Mouse (Mus musculus) layer of hippocampus, adult 11-12 months (tissue): ENCODE results near the gene Atp6v0d1.
"Not testable (repeated sequence)": the region's sequence is repeated elsewhere in the genome, so short reads cannot be mapped to it uniquely, and the experiment has no call there.

Source experiments
- DNase-seq: peaks from one replicate; pipeline ENCODE4 v3.0.0; 2022; ENCODE audit warnings: low spot score

The Atp6v0d1 gene

DNA sequence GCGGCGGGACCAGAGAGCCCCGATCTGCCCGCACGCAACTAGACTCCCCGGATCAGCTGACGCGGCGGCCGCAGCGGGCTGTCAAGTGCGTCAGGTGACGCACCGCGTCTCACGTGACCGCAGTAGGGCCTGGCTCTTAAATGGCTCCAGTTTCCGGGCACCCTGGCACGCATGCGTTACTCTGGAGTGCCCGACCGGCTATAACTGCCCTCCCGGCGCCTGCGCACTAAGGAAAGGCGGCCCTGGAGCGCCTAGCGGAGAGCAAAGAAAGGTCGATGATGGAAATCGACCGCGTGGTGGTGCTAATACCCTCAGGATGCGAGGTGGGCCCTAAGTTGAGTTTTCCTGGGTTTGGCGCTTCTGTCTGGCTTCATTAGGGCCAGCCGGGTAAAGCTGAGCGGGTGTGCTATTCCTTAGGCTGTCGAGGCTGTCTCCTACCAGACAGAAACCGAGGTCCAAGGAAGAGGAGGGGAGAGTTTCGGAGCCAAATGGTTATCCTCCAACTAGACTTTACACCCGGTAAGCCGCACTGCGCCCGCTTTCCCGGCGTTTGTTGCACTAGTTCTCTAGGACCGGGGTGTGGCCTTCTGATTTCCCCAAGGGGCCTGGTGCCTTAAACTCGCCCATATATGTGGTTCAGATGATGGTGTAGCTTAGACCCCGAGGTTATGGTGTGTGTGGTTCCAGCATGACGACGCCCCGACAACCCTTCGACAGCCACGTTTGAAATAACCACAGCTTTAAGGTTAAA lies at the start of gene Atp6v0d1:
Atp6v0d1 (minus strand) TSS at position 96 of the 751 bp plus-strand sequence.
- DNase-seq = peak; percentile 100

DNA sequence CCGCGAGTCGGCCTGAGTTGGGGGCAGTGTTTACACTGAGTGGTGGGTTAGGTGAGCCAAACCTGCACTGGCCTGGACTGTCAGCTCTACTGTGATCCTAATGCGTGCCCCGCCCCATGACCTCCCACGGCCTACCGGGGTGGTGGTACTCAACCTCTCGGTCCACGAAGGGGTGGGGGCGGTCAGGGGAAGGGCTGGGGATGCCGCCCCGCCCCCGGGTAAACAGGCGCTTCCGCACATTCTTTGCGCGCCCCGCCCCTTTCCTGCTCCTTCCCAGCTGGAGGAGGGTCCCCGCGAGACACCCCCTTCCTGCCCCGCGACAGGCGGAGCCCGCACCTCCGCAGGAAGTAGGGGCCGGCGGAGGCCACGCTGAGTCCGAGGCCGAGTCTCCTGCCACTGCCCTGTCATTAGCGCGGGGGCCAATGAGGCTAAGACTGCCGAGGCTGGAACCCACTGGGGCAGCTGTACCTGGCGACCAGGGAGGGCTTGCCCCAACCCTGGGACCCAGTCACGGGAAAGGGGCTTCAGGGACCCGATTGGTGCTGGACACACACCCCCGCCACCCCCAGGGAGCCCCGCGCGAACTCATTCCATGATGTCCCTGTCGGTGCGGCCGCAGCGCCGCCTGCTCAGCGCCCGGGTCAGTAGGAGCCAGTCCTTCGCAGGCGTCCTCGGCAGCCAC lies 48.1 kb upstream of the Atp6v0d1 start:
- DNase-seq = peak; percentile 24

DNA sequence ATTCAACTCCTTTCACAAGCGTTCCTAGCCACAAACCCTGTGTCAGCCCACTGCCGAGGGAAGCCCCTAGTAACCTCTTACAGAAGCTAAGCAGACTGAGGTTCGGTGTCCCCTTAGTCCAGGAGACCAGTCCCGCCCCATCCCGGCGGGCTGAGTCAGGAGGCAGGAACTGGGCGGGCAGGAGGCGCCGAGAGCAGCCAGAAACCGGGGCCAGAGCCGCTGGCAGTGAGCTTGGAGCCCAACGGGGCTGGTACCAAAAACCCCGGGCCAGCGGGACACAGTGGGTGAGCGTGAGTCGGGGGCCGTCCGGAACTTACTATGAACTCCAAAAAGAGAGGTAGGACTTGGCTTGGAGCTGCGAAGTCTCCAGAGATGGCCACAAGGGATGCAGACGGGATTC lies 47.2 kb upstream of the Atp6v0d1 start:
- peak; percentile 30 for DNase-seq

DNA sequence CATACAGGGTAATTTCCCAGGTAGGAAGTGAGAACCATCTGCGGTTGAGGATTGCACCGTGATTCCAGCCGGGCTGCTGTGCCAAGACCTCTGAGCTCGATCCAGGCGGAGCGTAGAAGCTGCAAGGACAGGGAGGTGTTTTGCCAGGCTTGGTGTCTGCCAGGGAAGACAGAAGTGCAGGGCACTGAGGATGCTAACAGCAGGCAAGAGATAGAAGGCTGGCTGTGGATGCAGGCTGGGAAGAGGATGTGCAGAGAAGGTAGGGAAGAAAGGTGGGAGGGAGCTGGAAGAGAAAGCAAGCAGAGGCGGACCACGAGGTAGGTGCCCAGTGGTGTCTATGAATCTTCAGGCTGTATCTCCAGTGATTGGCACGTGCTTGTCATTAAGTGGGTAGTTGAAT lies 46.0 kb upstream of the Atp6v0d1 start:
- no peak for DNase-seq

DNA sequence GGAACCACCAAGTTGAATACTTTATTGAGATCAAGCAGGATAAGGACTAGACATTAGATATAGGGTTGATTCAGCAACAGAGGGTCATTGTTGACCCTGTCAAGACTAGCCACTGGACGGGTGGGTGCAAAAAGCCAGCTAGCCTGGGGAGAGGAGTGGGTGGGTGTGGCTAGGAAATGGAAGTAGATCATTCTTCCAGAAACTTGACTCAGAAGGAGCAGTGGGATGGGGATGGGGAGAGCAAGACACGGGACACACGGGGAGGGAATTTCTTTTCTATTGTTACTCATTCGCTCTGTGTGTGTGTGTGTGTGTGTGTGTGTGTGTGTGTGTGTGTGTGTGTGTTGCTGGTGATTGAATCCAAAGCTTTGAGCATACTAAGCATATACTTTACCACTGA lies 43.9 kb upstream of the Atp6v0d1 start:
- DNase-seq = no peak

DNA sequence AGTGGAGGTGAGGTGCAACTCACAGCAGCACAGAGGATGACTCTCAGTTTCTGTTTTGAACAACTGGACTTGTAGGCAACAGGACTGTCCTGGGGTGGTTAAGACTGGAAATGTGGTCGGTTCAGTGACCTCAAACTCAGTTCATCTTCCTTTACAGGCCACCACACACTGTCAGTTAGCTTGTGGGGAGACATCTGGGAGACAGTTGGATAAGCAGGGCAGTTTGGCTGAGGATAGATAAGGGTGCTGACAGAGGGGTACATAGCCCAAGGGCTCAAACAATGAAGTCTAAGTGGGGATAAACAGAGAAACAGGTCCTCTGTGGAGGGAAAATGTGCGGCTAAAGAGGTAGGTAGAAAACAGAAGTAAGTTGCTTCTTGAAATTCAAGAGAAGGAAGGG lies 43.5 kb upstream of the Atp6v0d1 start:
- no peak for DNase-seq

DNA sequence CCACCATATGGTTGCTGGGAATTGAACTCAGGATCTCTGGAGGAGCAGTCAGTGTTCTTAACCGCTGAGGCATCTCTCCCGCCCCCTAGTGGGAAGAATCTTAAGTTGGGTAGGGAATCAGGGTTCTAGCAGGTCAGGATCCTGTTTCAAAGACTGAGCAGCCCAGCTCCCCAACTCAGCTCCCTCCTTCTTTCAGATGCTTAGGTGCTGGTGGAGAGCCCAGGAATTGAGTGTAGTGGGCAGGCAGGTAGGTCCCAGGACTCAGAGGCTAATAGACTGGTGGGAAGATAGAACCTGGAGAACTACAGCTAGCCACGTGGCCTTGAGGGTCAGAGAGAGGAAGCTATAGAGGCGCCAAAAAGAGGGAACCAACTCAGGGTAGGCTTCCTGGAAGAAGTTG lies 41.8 kb upstream of the Atp6v0d1 start:
- DNase-seq = peak; percentile 50

DNA sequence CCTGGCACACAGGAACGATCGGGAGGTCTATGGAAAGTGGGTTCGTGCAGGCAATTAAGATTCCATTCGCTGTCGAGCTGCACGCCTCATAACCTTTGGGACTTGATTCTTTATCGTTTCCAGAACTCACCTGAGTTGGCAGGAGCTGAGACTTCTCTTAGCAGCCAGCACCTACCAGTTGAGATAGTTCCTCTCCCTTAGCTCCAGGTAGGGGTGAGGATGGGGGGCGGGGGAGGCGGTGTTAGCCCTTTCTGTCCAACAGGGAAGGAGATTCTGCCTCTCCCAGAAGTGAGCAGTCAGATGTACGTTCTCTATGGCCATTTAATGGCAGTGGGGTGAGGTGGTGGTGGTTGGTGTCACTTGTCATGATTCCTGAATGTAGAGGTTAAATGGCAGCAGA lies 41.2 kb upstream of the Atp6v0d1 start:
- no peak for DNase-seq

DNA sequence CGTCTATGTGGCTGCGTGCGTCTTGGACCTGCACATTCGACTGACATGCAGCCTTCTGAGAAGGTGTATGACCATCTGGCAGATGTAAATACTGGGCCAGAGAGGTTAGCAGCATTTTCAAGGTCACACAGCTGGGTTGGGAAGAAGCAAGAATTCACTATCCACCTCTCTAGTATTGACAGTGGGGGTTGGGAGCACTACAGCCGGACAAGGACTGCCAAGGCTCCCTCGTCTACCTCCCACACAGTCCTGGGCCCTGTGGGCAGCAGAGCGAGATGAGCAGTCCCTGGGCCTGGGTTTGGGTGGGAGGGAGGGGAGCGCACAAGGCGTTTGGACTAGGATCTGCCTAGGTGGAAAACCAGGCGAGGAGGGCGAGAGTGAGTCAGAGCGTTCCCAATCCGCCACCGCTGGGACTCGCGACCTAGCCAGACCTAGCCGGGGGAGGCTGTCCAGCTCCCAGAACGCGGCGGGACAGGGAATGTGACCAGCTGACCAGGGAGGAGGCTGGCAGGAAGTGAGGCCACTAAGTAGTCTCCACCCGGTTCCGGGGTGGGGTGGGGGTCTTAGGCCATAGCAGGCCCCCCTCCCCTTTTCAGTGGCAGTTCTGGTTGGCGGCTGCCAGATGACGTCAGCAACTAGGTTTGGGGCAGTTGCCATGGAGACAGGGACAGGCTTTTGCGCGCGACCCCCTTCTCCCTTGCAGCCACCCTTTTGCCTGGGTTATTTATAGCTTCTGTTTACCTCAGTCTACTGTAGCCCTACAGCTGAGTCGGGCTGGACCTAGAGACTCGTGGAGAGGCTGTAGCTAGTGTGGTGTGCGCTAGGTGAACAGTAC lies 40.6 kb upstream of the Atp6v0d1 start:
- DNase-seq = peak; percentile 82

DNA sequence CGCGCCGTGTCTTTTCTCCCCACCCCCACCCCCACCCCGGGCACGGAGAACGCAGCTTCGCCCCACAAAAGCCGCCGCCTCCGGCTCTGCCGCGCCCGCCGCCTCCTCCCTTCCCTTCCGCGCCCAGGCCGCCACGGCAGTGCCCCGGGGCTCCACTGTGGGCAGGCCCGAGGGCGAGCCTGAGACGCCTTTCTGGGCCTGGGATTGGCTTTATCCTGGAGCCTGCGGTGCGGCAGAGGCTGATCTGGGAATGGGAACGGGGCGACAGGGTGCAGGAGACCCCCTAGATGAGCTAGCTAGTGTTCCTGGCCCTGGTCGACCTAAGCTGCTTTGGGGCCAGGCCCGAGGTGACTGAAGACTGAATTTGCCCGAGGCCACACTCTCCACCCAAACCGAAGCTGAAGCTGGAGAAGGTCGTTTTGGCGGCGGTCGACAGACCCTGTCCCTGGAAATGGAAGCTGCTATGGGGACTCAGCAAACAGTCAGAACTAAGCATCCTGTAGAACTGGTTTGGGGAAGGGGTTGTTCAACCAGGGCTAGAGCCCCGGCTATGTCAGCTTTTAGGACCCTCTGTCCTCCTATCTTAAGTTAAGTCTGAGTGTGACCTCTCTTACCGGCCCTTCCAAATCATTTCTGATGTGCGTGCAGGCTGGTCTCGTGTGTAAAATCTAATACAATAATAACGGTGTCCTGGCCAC lies 39.8 kb upstream of the Atp6v0d1 start:
- DNase-seq = peak; percentile 39

DNA sequence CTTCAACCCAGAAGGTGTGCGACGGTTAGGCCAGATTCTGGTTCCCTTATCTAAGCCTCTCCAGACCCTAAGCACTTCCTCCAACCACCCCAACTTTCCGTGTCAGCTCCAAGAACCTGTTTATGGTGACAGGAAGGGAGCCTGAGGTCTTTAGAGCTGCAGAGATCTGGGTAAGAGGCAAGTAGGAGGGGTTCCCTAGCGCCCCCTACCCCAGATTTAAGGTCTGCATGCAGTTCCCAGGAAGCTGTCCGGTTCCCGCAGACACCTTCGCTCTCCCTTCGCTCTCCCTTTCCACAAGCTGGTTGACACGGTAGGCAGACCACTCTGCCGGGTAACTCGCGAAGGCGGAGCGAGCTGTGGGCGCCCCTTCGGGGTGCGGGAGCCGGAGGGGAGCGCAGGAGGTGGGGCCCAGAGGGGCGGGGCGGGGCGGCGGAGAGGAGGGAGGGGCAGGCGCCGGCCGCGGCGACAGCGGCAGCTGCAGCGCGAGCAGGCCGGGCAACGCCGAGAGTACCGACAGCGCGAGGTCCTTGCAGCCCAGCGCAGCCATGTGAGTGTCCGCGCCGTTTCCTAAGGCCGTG lies 39.0 kb upstream of the Atp6v0d1 start, which contains the start of gene Ripor1:
Ripor1 (plus strand) TSS at position 452 of the 578 bp plus-strand sequence.
- peak; percentile 74 for DNase-seq

DNA sequence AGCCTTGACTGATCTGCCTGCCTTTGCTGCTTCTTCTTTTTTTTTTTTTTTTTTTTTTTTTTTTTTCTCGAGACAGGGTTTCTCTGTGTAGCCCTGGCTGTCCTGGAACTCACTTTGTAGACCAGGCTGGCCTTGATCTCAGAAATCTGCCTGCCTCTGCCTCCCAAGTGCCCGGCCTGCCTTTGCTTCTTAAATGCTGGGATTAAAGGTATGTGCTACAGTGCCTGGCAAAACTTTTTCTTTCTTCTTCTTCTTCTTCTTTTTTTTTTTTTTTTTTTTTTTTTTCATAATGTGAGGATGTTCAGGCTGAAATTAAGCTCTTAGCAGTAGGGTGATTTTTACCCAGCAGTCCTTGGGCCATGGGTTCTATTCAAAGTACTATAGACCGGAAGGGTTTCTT lies 36.7 kb upstream of the Atp6v0d1 start:
- not testable (repeated sequence) for DNase-seq

DNA sequence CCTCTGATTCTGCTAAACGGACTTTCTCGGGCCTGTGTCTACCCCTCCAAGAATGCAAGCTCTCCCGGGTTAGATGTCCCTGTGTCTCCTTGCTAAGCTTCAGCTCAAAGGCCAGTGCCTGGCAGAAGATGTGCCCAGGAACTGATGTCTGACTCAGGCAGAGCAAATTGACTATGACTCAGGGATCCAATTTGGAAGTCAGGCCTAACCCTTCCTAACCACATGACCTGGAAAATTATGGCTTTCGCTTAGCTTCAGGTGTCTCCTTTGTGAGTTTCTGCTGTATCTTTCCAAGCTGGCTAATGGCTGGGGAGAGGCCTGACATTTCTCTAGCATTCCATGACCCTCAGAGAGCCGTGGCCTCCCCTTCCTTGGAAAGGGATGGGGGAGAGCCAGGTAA lies 35.5 kb upstream of the Atp6v0d1 start:
- DNase-seq = no peak

DNA sequence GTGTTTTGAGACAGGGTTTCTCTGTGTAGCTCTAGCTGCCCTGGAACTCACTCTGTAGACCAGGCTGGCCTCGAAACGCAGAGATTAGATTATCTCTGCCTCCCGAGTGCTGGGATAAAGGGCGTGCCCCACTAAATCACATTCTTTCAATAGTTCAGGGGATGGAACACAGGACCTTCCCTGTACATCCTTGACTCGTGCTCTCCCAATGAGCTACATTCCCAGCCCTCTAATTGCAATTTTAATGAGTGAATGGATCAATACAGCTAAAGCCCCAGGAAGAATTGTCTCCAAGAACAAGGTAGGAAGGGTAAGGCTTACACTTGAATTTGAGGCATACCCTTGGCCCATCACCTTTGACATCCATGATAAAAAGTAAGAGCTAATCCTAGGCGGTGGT lies 32.9 kb upstream of the Atp6v0d1 start:
- DNase-seq = no peak

DNA sequence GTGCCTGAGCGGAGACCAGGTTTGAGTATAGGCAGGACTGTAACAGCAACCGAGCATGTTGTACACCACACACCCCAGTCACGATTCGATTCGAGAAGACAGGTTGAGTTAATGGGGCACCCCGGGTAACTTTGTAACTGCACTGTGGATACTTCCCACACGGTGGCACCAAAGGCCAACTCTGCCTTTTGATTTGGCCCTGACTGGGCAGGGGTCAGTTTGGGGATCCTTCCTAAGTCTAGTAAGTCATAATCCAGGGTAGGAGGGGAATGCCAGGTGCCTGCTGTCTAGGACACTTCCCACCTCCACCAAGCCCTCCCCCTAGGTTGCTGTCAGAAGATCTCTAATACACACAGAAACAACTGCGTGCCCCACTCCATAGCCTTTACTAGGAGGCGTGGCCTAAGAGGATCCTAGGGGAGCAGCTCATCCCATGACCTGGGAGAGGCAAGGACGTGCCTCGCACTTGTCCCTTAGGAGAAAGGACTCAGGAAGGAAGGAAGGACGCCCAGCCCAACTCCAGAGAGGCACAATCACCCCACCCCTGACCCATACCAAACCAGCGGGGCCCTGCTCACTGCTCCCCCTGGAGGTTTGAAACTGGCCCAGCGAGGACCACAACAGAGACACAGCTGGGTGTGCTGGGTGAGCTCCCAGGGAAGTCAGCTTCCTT lies 30.7 kb upstream of the Atp6v0d1 start:
- DNase-seq = peak; percentile 64

DNA sequence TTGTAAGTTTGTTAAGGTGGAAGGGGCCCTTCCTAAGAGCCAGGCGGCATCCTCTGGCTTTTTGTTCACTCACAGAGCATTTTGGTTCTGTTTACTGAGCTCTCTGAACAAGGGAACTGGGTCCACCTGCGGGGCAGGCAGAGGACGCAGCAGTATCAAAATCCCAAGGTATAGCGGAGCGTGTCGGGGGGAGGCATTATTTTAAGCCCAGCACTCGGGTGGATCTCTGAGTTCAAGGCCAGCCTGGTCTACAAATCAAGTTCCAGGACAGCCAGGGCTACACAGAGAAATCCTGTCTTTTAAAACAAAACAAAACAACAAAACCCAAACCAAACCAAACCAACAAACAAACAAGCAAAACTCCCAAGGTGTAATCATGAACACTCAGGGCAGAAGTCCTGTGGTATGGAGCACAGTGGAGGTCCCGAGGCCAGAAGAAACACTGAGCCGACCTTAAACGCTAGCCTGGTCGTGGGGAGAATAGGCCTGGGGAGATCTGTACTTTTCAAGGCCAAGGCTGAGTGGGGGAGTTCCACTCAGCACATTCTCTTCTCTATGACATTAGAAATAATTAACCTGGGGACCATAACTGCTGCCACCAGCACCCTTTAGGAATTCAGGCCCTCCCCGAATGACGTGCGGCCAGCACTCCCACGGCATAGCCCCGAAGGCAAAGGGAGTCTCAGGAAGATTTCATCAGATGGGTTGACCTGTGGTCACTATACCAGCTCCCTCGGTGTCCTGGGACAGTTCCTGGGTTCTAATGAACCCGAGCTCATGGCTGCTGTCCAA lies 28.8 kb upstream of the Atp6v0d1 start:
- DNase-seq = no peak

DNA sequence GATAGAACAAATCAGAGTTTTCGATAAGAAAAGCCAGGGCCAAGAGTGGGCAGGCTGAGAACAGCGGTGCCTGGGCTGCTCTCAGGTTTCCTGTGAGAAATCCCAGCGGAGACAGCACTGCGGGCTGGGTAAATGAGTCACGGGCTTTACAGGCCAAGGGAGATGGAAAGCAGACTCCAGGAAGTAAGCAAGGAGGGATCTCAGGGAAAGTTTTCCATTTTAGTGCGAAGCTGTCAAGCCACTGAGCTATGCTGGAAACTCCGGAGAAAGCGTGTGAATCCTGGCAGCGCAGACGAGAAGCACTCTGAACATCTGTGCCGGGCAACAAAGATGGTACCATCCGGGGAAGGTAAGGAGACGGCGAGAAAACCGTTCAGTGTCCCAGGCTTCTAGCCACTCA lies 28.0 kb upstream of the Atp6v0d1 start:
- no peak for DNase-seq

DNA sequence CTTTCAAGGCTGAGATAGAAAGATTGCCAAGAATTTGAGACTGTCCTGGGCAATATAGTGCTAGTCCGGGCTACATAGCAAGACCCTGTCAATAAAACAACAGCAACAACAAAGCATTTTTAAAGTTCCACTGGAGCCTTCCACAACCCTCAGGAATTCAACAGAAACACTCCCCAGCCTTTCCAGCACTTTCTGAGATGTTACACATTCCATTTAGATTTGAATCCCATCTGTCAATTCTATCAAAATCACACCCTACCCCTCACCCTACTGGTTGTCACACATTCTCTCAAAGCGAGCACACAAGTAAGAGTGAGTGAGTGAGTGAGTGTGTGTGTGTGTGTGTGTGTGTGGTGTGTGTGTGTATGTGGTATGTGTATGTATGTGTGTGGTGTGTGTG lies 26.6 kb upstream of the Atp6v0d1 start:
- no peak for DNase-seq

DNA sequence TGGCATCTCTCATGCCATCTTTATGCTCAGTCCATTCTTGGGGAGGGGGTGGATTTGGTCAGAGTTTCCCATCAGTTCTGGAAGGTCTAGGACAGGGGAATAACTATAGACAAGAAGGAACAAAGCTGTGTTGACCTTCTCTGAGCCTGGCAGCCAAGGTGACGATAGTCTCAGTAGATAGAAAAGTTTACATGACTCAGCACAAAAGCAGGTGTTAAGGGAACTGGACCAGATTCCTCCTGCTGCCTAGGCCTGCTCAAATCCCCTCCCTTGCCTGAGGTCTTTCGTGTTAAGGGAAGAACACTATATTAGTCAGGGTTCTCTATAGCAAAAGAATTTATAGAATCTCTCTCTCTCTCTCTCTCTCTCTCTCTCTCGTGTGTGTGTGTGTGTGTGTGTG lies 13.9 kb upstream of the Atp6v0d1 start:
- DNase-seq = no peak

DNA sequence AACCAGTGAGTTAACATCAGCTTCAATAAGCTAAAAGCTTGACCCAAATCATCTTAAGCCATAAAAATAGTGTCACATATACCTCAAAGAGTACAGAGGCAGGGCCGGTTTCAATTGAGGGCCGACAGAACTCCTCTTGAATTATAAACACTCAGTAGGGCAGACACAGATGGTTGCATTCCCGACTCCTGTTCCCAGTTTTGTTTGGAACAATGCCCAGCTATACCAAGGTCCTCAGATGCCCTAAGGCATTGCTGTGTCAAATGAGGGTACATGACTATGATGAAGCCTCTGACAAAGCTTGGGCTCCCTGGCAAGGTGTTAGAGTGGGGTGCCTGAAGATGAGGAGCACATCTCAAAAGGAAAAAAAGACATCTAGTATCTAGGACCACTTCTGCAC lies 9.7 kb upstream of the Atp6v0d1 start:
- no peak for DNase-seq
